Mouse (Mus musculus) limb, embryonic 10.5 days (tissue): ENCODE measurements around the gene Kcnk2. TPM values are rescaled to one million over a fixed set of nuclear protein-coding genes. Genes with fewer than 3 reads are reported as not detected.

Experiments used
- DNase-seq: peaks from one replicate; pipeline ENCODE4 v3.0.0-alpha.2; 2017; ENCODE audit warnings: low spot score
- H3K27ac ChIP-seq: fragments of 300-500 bp; sonication (generic); 2 replicates; pipeline ENCODE4 v1.5.1; 2016; ENCODE audit warnings: mild to moderate bottlenecking
- H3K27me3 ChIP-seq: fragments of 300-500 bp; sonication (generic); 2 replicates; pipeline ENCODE4 v1.6.1; 2016; ENCODE audit warnings: low read depth, mild to moderate bottlenecking; ENCODE audit not compliant: poor library complexity, severe bottlenecking
- H3K36me3 ChIP-seq: fragments of 300-500 bp; sonication (generic); 2 replicates; pipeline ENCODE4 v1.6.1; 2016; ENCODE audit warnings: mild to moderate bottlenecking, moderate library complexity
- H3K4me1 ChIP-seq: fragments of 300-500 bp; sonication (generic); 2 replicates; pipeline ENCODE4 v1.6.1; 2016
- H3K4me3 ChIP-seq: fragments of 300-500 bp; sonication (generic); 2 replicates; pipeline ENCODE4 v1.5.1; 2016; ENCODE audit warnings: mild to moderate bottlenecking, moderate library complexity
- H3K9me3 ChIP-seq: fragments of 300-500 bp; sonication (generic); replicated peaks from 2 replicates; pipeline ENCODE4 v1.6.1; 2016; ENCODE audit warnings: mild to moderate bottlenecking
- WGBS: fragments of 180-500 bp; shearing (Covaris S2); methylation state at CpG from one replicate; pipeline ENCODE4 v1.1.7; 2016; 5-methylcytosine and 5-hydroxymethylcytosine counted together
- polyA plus RNA-seq: library from polyadenylated mRNA; unstranded; fragments of >200 nt; fragmentation: Nextera tagmentation; extraction: Ambion mirVana; gene quantifications from 2 replicates; pipeline ENCODE4 v1.2.1, GENCODE M21; 2016

Kcnk2 gene
- polyA plus RNA-seq, 1 experiment from 2014 or later: 1.9 TPM

DNA sequence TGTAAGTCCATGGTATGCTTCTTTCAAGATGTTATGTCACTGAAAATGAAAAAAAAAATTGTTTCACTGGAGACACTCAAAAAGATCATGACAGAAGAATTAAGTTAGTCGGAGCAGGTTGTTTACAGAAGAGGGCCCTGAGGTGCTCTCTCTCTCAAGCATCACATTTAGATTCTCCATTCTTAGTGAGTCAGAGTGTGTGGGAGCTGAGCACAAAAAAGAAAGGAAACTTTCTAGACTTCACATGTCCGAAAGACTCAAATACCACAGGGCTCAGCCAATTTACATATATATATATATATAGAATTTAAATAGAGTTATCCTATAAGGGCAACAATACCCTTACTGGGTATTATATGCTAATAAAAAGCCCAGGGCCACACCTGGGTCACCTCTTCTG is 15.9 kb downstream of the Kcnk2 start:
- DNase-seq: no peak
- Histone ChIP-seq H3K27ac (no peak overlapping the region), H3K9me3 (no peaks in the 10 kb centered on the region), H3K4me1 (no peaks in the 10 kb centered on the region), H3K4me3 (no peak overlapping the region), H3K36me3 (no peaks in the 10 kb centered on the region), H3K27me3 (no peaks in the 10 kb centered on the region)
- 91% methylated on average over 2 of the region's 2 CpGs for WGBS

DNA sequence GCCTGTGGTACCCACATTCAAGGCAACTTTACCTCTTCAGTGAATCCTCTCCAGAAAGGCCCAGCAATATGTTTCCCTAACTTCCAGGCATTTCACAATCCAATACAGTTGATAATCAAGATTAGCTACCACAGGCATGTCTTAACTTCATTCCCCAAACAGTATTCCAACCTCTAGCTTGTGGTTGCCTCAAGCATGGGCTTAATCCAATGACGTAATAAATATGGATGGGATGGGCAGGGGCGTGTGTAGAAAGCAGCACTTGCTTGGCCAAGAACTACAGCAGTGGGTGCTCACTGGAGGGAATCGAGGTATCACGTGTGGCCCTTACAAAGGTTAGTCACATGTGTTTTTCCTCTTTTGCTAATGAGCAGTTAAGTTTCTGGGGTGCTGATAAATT is 34.4 kb downstream of the Kcnk2 start:
- no peaks in the 10 kb centered on the region for H3K27me3 ChIP-seq
- no peaks in the 10 kb centered on the region for H3K9me3 ChIP-seq
- no peaks in the 10 kb centered on the region for H3K4me1 ChIP-seq
- H3K36me3 ChIP-seq: no peaks in the 10 kb centered on the region
- H3K4me3 ChIP-seq: no peak overlapping the region
- H3K27ac ChIP-seq: no peak overlapping the region
- WGBS: 90% methylated on average over 4 of the region's 4 CpGs
- no peak for DNase-seq

DNA sequence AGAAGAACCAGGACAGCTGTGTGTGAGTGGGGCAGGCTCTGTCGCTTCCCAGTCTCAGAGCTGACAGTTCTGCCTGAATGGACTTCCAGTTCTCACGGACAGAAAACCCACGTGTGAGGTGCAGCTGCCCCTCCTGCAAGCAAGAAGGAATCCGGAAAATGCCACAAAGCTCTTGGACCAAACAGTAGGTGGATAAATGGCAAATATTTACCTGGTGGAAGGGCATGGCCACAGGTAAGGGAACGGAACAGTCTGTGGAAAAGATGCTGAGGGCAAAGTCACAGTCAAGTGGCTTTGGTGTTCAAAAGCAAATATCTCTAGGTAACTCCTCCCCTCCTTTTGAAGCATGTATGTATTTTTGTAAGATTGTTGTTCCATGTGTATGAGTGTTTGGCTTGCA is 37.9 kb downstream of the Kcnk2 start:
- no peaks in the 10 kb centered on the region for H3K9me3 ChIP-seq
- no peak overlapping the region for H3K4me3 ChIP-seq
- H3K36me3 ChIP-seq: no peaks in the 10 kb centered on the region
- no peak overlapping the region for H3K27ac ChIP-seq
- no peak for DNase-seq
- H3K27me3 ChIP-seq: no peaks in the 10 kb centered on the region
- no peaks in the 10 kb centered on the region for H3K4me1 ChIP-seq
- 81% methylated on average over 5 of the region's 5 CpGs for WGBS

DNA sequence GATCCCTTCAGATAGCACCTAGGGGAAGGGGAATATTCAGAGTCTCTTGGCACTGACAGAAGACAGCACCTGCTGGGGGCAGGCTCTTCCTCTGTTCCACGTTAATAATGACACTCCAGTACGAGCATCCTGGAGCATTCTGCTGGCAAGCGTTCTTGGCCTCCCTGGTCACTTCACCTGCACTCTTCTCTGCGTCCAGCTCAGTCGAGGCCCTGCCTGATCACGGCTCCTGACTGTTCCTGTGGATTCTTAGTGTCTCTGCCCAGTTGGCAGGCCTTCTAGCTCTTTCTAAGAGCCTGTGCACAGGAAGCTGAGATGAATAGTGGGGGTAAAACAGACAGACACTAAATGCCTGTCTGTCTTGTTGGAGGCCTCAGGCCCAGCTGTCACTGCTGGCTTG is 39.5 kb downstream of the Kcnk2 start:
- no peak for DNase-seq
- Histone ChIP-seq H3K4me1 (no peaks in the 10 kb centered on the region), H3K9me3 (no peaks in the 10 kb centered on the region), H3K36me3 (no peaks in the 10 kb centered on the region), H3K27me3 (no peaks in the 10 kb centered on the region), H3K27ac (no peak overlapping the region), H3K4me3 (no peak overlapping the region)
- WGBS: 70% methylated on average over 6 of the region's 6 CpGs

DNA sequence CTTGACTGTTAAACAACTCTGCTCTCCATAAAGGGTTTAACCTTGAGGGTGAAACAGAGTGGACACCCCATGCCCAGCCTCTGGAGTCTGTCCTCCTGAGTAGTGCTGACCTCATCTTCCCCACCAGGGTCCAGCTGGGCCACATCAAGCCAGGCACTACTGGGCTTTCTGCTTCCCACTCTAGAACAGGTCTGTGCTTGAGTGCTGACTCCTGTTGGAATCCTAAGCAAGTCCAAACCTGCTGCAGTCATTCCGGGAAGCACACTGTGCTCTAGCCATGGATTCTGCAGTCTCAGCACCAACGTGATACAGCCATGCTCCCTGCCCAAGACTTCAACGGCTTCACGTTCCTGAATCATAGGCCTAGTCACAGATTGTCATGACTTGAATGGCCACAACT is 42.4 kb downstream of the Kcnk2 start:
- H3K27me3 ChIP-seq: no peaks in the 10 kb centered on the region
- H3K36me3 ChIP-seq: no peaks in the 10 kb centered on the region
- H3K9me3 ChIP-seq: no peaks in the 10 kb centered on the region
- no peak overlapping the region for H3K27ac ChIP-seq
- no peaks in the 10 kb centered on the region for H3K4me1 ChIP-seq
- no peak overlapping the region for H3K4me3 ChIP-seq
- DNase-seq: no peak
- 80% methylated on average over 4 of the region's 4 CpGs for WGBS

DNA sequence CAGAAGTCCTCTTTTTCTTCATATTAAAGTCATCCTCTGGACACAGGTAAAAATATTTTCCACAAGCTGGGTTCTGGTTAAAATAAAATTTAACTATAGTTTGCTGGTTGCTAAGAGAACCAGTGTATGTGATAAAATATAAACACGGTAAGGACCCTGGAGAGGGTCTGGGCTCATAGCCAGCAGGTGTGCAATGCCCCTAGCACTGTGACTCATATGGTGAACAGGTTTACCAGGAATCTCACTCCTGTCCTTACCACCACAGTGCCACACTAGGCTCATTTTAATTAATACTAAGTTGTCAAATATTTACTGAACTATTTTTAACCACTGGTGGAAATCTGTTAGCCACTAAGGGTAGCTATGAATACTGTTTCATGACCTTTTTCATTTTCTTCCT is 48.2 kb downstream of the Kcnk2 start:
- WGBS: 90% methylated on average over 1 of the region's 1 CpGs
- no peaks in the 10 kb centered on the region for H3K27me3 ChIP-seq
- H3K4me3 ChIP-seq: no peak overlapping the region
- no peaks in the 10 kb centered on the region for H3K4me1 ChIP-seq
- no peak overlapping the region for H3K27ac ChIP-seq
- no peaks in the 10 kb centered on the region for H3K9me3 ChIP-seq
- no peaks in the 10 kb centered on the region for H3K36me3 ChIP-seq
- no peak for DNase-seq

DNA sequence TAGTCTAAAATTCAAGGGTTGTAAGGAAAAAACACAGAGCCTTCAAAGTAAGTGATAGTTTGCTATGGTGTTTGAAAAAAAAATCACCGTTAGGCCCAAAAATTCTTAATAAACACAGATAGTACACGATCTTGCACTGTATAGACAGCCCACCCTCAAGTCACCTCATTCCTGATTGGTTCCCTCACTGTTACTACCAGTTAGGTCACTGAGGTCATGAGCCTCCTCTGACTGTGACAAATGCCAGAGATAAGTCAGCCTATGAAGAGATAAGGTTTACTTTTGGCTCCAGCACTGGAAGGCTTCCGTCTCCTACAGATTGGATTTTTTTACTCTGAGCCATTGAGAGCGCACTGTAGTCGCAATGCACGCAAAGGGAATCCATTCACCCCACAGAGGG is 50.3 kb downstream of the Kcnk2 start:
- Histone ChIP-seq H3K9me3 (no peaks in the 10 kb centered on the region), H3K4me1 (no peaks in the 10 kb centered on the region), H3K36me3 (no peaks in the 10 kb centered on the region), H3K27me3 (no peaks in the 10 kb centered on the region), H3K27ac (no peak overlapping the region), H3K4me3 (no peak overlapping the region)
- 78% methylated on average over 6 of the region's 6 CpGs for WGBS
- no peak for DNase-seq

DNA sequence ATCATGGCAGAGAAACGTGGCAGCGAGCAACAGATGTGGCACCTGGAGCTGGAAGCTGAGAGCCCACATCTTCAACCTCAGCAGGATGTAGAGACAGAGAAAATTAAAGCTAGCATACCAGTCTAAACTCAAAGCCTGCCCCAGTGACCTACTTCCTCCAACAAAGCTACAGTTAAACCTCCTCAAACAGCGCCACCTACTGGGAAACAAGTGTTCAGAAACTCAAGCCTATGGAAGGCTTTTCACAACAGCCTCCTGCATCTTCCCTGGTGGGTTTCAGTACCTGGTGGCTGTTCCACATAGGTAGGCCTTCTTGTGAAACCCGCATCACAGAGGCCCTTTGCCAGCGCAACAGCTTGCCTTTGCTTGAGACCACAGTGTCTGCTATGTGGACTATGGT is 52.9 kb downstream of the Kcnk2 start:
- no peaks in the 10 kb centered on the region for H3K36me3 ChIP-seq
- WGBS: 92% methylated on average over 5 of the region's 5 CpGs
- no peak for DNase-seq
- H3K27ac ChIP-seq: no peak overlapping the region
- H3K9me3 ChIP-seq: no peaks in the 10 kb centered on the region
- H3K27me3 ChIP-seq: peaks cover 21% of the 10 kb centered on the region
- H3K4me3 ChIP-seq: no peak overlapping the region
- H3K4me1 ChIP-seq: peaks cover 2% of the 10 kb centered on the region; the same call in 1 of the 2 replicates

DNA sequence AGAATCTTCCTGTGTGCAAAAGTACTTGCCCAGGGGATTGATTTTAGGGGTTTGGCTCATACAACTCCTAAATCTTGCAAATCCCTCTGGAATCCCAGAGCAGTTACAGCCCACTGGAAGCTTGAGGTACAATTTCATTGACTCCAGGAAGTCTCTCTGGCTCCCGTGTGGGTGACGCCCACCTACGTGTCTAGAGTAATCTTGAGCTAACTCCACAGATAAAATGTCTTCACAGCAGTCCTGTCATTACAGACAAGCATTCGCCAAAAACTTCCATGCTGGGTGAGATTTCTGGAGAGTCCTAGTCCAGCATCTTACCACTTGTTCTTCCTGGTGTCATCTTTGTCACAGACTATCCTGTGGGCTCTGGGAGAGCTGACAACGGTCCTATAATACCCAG is 56.9 kb downstream of the Kcnk2 start:
- no peak for DNase-seq
- peaks cover 17% of the 10 kb centered on the region for H3K4me1 ChIP-seq
- no peak overlapping the region for H3K4me3 ChIP-seq
- no peak overlapping the region for H3K27ac ChIP-seq
- H3K9me3 ChIP-seq: no peaks in the 10 kb centered on the region
- no peaks in the 10 kb centered on the region for H3K36me3 ChIP-seq
- WGBS: 73% methylated on average over 5 of the region's 5 CpGs
- peaks cover 61% of the 10 kb centered on the region for H3K27me3 ChIP-seq

DNA sequence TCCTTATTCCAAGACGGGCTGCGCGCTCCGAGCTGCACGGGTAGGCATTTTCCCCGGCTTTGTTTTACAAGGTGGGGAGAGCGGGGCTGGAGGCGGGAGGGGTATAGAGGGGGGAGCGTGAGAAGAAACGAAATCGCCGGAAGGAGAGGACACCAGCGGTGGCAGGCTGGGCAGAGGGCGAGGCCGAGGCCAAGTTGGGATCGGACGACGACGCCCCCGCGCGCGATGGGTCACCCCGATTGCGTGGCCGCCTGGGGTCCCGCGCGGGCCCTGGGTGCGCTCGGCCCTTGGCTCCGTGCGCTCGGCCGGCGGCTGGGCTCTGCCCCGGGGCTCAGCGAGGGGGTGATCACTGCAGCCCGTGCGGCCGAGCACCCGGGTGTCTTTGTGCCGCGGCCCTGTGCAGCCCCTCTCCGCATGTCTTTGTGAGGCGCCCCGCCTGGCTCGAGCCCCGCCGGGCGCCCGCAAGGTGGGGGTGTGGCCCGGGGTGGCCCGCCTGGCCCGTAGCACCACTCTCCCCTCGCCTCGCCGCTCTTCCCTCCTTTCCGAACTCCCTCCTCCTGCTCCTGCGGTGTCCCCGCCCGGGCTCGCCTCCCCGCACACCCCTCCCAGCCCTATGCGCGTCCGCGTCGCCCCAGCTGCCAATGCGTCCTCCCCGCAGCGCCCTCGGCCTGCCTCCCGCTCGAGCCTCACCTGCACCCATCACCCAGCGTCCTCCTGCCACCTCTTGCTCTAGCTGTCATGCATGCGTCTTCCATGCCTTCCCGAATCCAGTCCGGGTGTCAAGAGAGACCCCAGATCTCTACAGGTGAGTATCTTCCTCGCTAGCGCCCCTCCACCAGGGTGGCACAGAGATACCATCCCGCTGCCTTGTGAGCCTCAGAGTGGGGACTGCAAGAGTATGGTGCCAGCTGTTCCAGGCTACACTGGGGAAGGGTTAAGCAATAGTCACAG is 58.5 kb downstream of the Kcnk2 start:
- peak; percentile 66 for DNase-seq
- Histone ChIP-seq H3K27me3 (peaks cover 63% of the 10 kb centered on the region), H3K9me3 (no peaks in the 10 kb centered on the region), H3K27ac (peak overlapping the region; percentile 86), H3K4me1 (peaks cover 17% of the 10 kb centered on the region), H3K36me3 (no peaks in the 10 kb centered on the region), H3K4me3 (peak overlapping the region; percentile 72)
- under 1% methylated on average over 81 of the region's 82 CpGs for WGBS

DNA sequence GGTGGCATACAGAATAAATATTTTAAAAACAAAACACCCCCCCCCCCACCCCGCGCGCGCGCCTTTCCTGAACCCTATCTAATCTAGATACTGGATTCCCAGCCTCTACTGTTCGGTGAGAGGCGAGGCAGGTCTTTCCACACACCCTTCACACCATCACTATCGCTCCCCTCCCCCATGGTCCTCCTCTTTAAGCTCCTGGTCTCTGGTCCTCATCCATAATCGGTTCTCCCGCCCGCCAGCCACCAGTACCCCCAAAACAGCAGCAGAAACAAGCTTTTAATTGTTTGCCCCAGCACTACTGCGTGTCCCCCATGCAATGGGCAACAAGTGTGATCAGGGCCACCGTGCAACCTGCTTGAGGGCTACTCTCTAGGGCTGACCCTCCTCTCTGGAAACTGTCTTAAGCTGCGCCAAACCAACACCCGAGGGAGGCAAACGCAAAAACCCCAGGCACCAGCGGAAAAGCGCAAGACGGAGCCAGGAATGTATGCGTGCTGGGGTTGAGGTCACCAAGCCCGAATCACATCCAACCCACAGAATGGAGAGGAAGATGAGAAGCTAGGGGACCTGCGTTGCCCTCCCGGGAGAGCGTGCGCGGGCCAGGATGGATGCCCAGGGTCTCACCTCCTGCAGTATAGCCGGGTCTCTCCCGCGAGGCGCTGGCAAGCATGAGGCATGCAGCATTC is 59.5 kb downstream of the Kcnk2 start:
- WGBS: 5% methylated on average over 30 of the region's 30 CpGs
- peak overlapping the region; percentile 56; the same call in 1 of the 2 replicates for H3K27ac ChIP-seq
- peaks cover 17% of the 10 kb centered on the region for H3K4me1 ChIP-seq
- H3K36me3 ChIP-seq: no peaks in the 10 kb centered on the region
- H3K27me3 ChIP-seq: peaks cover 63% of the 10 kb centered on the region
- H3K4me3 ChIP-seq: peak overlapping the region; percentile 72
- no peaks in the 10 kb centered on the region for H3K9me3 ChIP-seq
- DNase-seq: peak; percentile 52

DNA sequence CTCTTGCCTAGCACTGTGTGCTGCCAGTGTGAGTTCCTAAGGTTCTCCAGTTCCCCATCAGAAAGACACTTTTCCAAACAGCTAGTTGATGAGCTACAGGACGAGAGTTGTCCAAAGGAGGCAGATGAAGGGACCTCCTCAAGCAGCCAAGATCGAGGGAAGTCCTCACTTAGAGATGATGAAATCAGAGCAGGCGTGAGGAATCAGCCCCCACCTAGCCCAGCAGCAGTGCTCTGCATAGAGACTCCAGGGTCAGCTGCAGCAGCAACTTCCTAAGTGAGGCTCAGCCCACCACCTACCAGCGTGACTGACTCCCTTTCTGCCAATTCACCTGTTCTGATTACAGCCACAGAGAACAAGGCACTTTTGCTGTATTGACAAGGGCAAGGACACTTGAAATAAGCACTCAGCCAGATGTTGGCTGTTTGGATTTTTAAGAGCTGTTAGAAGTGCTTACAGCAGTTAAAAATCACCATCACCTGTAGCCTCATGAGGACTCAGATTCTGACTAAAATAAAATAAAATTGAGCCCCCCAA is 60.6 kb downstream of the Kcnk2 start:
- DNase-seq: no peak
- WGBS: 41% methylated on average over 4 of the region's 4 CpGs
- peaks cover 63% of the 10 kb centered on the region for H3K27me3 ChIP-seq

DNA sequence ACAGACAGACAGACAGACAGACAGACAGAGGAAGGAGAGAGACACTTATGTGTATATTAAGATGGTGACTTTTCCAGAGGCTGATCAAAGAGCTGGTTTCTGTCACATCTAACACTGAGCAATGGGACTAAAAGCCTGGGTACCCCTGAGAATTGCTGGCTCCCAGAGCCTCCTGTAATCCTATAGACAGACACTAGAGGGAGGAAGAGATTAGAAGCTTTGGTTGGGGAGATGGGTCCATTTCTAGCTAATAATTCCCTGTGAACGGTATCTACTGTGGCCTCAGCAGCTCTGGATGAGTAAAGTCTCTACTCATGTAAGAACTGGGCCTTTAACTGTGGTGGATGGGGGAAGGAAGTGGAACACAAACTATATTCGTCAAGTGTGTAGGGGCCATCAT is 86.2 kb downstream of the Kcnk2 start:
- H3K27me3 ChIP-seq: no peaks in the 10 kb centered on the region
- H3K4me1 ChIP-seq: no peaks in the 10 kb centered on the region
- WGBS: 63% methylated on average over 2 of the region's 2 CpGs
- H3K4me3 ChIP-seq: no peak overlapping the region
- DNase-seq: no peak
- H3K27ac ChIP-seq: no peak overlapping the region
- H3K36me3 ChIP-seq: no peaks in the 10 kb centered on the region
- no peaks in the 10 kb centered on the region for H3K9me3 ChIP-seq

More for the DNA sequence above, 60.6 kb downstream of the Kcnk2 start:
- Histone ChIP-seq H3K36me3 (no peaks in the 10 kb centered on the region), H3K4me1 (peaks cover 17% of the 10 kb centered on the region), H3K9me3 (no peaks in the 10 kb centered on the region), H3K4me3 (no peak overlapping the region), H3K27ac (no peak overlapping the region)
